Mouse (Mus musculus) lung, postnatal 0 days (tissue): ENCODE measurements around the gene Taf8.

ENCODE experiments used
- CTCF ChIP-seq: IDR thresholded peaks from 2 replicates; pipeline ENCODE4 v1.5.1; 2016; ENCODE audit warnings: antibody characterized with exemption, mild to moderate bottlenecking
- EP300 ChIP-seq: IDR thresholded peaks from 2 replicates; pipeline ENCODE4 v1.6.1; 2016; ENCODE audit warnings: antibody characterized with exemption, mild to moderate bottlenecking, control low read depth

- TF ChIP-seq CTCF (no peak), EP300 (peak; percentile 17; the same call in 1 of the 2 replicates)
These were observed 19.6 kb upstream of the Taf8 start for GRCm38 (mm10) chr17:47521551-47522258.
